Mouse (Mus musculus) bone marrow macrophage, adult 2 months (primary cell): ENCODE measurements around the gene Tstd2.

Source experiments
- CTCF ChIP-seq: IDR thresholded peaks from 2 replicates; pipeline ENCODE4 v1.5.1; 2012; ENCODE audit warnings: low read depth, mild to moderate bottlenecking, low read length, moderate library complexity
- POLR2A ChIP-seq: IDR thresholded peaks from 2 replicates; pipeline ENCODE4 v1.6.1; 2012; ENCODE audit warnings: mild to moderate bottlenecking, low read depth, low read length, borderline replicate concordance

GRCm38 (mm10) chr4:46095826-46096159, 42.7 kb downstream of the Tstd2 start:
- no peak for TF ChIP-seq CTCF
- no peak for TF ChIP-seq POLR2A
